Mouse (Mus musculus): Measurements from ENCODE around the gene Synj2. TPM values are rescaled to one million over a fixed set of nuclear protein-coding genes. Genes with fewer than 3 reads are reported as not detected.
"Not testable (repeated sequence)": the region's sequence is repeated elsewhere in the genome, so short reads cannot be mapped to it uniquely, and the experiment has no call there.

The Synj2 gene
- polyA plus RNA-seq, 1 experiment from 2014 or later = 2.5 TPM

- not testable (repeated sequence) for H3K27me3 ChIP-seq; H3K4me3 ChIP-seq; H3K9me3 ChIP-seq; H3K36me3 ChIP-seq; ATAC-seq (ENCODE audit: insufficient number of reproducible peaks, insufficient read depth, low FRiP score, low TSS enrichment); H3K9ac ChIP-seq; H3K4me1 ChIP-seq
- Histone ChIP-seq H3K4me2 (replicated peaks) (peak overlapping the region; percentile 31; the same call in 1 of the 2 replicates), H3K27ac (peak overlapping the region; percentile 79; the same call in 1 of the 2 replicates)
- whole genome bisulfite sequencing = 50% methylated on average over 5 of the region's 5 CpGs
These were observed 80.3 kb downstream of the Synj2 start for GRCm38 (mm10) chr17:6021374-6021789.

DNA sequence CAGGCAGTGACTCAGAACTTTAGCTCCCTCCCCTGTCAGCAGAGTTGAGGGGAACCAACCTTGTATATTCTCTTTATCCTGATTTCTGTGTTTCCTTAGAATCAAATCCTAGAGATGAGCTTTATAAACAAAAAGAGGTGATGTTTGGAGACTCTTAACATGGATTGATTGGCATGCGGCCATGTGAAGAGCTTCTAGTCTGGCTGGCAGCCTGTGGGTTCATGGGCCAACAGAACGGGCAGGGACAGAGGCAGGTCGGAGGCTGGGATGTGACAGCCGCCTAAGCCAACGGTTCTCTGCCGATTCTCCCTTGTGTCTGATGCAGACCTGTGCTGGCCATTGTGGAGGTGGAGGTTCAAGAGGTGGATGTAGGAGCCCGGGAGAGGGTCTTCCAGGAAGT, 84.8 kb downstream of the Synj2 start:
- Histone ChIP-seq H3K4me1 (no peaks in the 10 kb centered on the region), H3K4me3 (no peak overlapping the region), H3K9ac (no peak overlapping the region), H3K27ac (no peak overlapping the region), H3K36me3 (peaks cover 8% of the 10 kb centered on the region; the same call in 1 of the 2 replicates), H3K27me3 (no peaks in the 10 kb centered on the region), H3K4me2 (replicated peaks) (no peak overlapping the region), H3K9me3 (no peaks in the 10 kb centered on the region)
- WGBS = 87% methylated on average over 7 of the region's 7 CpGs
- no peak for ATAC-seq (ENCODE audit: insufficient number of reproducible peaks, insufficient read depth, low FRiP score, low TSS enrichment)

GRCm38 (mm10) chr17:6035661-6036060, 94.6 kb downstream of the Synj2 start:
- H3K4me2 ChIP-seq (replicated peaks) = no peak overlapping the region
- WGBS = 43% methylated on average over 8 of the region's 8 CpGs
- no peaks in the 10 kb centered on the region for H3K9me3 ChIP-seq

GRCm38 (mm10) chr17:6036458-6036857, 95.4 kb downstream of the Synj2 start:
- Histone ChIP-seq H3K9ac (no peak overlapping the region), H3K9me3 (no peaks in the 10 kb centered on the region), H3K4me2 (replicated peaks) (no peak overlapping the region), H3K27ac (no peak overlapping the region), H3K4me1 (no peaks in the 10 kb centered on the region), H3K4me3 (no peak overlapping the region), H3K27me3 (no peaks in the 10 kb centered on the region), H3K36me3 (no peaks in the 10 kb centered on the region)
- ATAC-seq (ENCODE audit: insufficient number of reproducible peaks, insufficient read depth, low FRiP score, low TSS enrichment) = no peak
- WGBS = 76% methylated on average over 8 of the region's 8 CpGs

More at GRCm38 (mm10) chr17:6035661-6036060, 94.6 kb downstream of the Synj2 start:
- Histone ChIP-seq H3K4me3 (no peak overlapping the region), H3K27me3 (no peaks in the 10 kb centered on the region), H3K9ac (no peak overlapping the region), H3K4me1 (no peaks in the 10 kb centered on the region), H3K36me3 (no peaks in the 10 kb centered on the region), H3K27ac (no peak overlapping the region)
- no peak for ATAC-seq (ENCODE audit: insufficient number of reproducible peaks, insufficient read depth, low FRiP score, low TSS enrichment)

DNA sequence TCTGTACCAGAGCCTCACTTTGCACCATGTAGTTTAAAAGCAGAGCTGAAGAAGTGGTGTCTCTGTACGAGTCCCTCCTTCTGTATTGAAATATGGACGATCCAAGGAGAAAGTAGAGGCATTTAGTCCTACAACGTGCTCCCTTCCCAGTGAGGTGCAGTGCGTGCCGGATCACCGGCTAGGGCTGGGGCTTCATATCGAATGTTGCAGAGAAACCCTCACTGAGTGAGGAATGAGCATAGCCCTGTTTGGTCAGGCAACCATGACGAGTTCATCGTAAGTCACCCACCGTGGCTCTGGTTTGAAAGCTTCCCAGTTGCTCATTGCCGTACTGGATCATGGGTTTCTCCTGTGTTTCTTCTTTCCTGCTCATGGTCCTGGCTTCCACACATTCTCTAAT, 95.8 kb downstream of the Synj2 start:
- no peaks in the 10 kb centered on the region for H3K9me3 ChIP-seq
- no peak overlapping the region for H3K4me3 ChIP-seq
- H3K4me1 ChIP-seq = no peaks in the 10 kb centered on the region
- no peaks in the 10 kb centered on the region for H3K27me3 ChIP-seq
- H3K36me3 ChIP-seq = 0 out of 2 replicates have a peak, but pooled peaks cover 3% of the 10 kb centered on the region
- ATAC-seq (ENCODE audit: insufficient number of reproducible peaks, insufficient read depth, low FRiP score, low TSS enrichment) = no peak
- no peak overlapping the region for H3K9ac ChIP-seq
- no peak overlapping the region for H3K27ac ChIP-seq
- no peak overlapping the region for H3K4me2 ChIP-seq (replicated peaks)
- WGBS = 92% methylated on average over 11 of the region's 11 CpGs

GRCm38 (mm10) chr17:6037507-6037906, 96.4 kb downstream of the Synj2 start:
- Histone ChIP-seq H3K27me3 (no peaks in the 10 kb centered on the region), H3K4me2 (replicated peaks) (no peak overlapping the region), H3K9me3 (no peaks in the 10 kb centered on the region), H3K4me1 (no peaks in the 10 kb centered on the region), H3K36me3 (0 out of 2 replicates have a peak, but pooled peaks cover 3% of the 10 kb centered on the region), H3K4me3 (no peak overlapping the region), H3K9ac (no peak overlapping the region), H3K27ac (no peak overlapping the region)
- WGBS = 88% methylated on average over 10 of the region's 10 CpGs
- no peak for ATAC-seq (ENCODE audit: insufficient number of reproducible peaks, insufficient read depth, low FRiP score, low TSS enrichment)

DNA sequence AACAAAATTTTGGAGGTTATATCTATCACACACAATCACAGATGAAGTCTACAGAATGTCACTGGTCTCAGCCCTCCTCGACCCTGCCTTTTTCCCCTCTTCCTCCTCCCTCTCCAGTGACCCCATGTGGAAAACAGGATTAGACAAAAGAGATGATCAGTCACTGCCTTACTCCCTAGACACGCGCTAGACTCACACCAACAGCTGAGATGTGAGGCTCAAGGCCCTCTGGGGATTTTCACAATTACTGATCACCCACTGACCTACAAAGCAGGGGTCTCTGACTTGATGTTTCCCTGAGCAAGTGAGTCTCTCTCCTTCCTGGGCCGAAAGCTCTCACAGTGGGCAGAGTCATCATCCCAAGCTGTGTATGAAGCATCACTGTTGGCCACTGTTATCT, 111.7 kb downstream of the Synj2 start:
- Histone ChIP-seq H3K4me3 (no peak overlapping the region), H3K4me1 (no peaks in the 10 kb centered on the region), H3K27ac (no peak overlapping the region), H3K9ac (no peak overlapping the region), H3K9me3 (no peaks in the 10 kb centered on the region), H3K27me3 (no peaks in the 10 kb centered on the region), H3K4me2 (replicated peaks) (no peak overlapping the region), H3K36me3 (peaks cover 7% of the 10 kb centered on the region; the same call in 1 of the 2 replicates)
- no peak for ATAC-seq (ENCODE audit: insufficient number of reproducible peaks, insufficient read depth, low FRiP score, low TSS enrichment)
- WGBS = 68% methylated on average over 4 of the region's 4 CpGs

DNA sequence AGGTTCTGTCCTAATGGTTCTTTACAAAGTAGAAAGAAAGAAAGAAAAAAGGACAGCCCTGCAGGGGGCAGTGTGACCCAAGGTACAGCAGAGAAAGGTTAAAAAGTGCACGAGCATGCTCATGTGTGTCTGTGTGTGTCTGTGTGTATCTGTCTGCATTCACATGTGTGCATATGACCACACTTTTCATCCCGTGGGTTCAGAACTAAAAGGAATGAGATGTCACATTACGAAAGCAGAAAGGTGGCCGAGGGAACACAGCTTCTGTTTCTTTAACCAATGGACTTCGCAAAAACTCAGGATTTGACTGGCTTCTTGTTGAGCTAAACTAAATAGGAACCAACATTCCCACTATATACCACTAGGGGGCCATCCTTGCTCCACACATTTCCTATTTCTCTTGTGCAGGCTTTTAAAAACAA, 113.9 kb downstream of the Synj2 start:
- no peak overlapping the region for H3K4me3 ChIP-seq
- no peaks in the 10 kb centered on the region for H3K27me3 ChIP-seq
- no peak overlapping the region for H3K27ac ChIP-seq
- no peak for ATAC-seq (ENCODE audit: insufficient number of reproducible peaks, insufficient read depth, low FRiP score, low TSS enrichment)
- no peaks in the 10 kb centered on the region for H3K9me3 ChIP-seq
- no peak overlapping the region for H3K4me2 ChIP-seq (replicated peaks)
- peaks cover 4% of the 10 kb centered on the region; the same call in 1 of the 2 replicates for H3K36me3 ChIP-seq
- H3K4me1 ChIP-seq = no peaks in the 10 kb centered on the region
- WGBS = 18% methylated on average over 5 of the region's 5 CpGs
- H3K9ac ChIP-seq = no peak overlapping the region

DNA sequence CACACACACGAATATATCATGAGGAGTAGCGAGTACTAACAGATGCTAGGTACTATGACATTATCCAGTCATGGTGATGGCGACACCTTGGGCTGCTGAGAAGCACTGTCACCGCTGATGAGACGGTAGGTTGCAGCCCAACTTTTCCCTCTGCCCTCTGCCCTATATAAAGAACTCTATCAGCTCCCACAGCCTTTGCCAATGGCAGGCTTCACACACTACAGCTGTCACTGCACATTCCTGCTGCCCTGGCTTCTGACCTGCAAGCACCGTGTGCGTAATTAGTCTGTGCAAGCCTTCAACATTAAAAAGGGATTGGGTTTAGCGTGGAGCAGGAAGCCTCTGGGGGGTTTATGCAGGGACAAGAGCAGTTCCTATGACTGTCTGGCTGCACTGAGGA, 121.7 kb downstream of the Synj2 start:
- Histone ChIP-seq H3K27me3 (no peaks in the 10 kb centered on the region), H3K9ac (no peak overlapping the region), H3K27ac (no peak overlapping the region), H3K36me3 (peaks cover 34% of the 10 kb centered on the region), H3K9me3 (no peaks in the 10 kb centered on the region), H3K4me2 (replicated peaks) (no peak overlapping the region), H3K4me1 (no peaks in the 10 kb centered on the region), H3K4me3 (no peak overlapping the region)
- ATAC-seq (ENCODE audit: insufficient number of reproducible peaks, insufficient read depth, low FRiP score, low TSS enrichment) = no peak
- 74% methylated on average over 8 of the region's 8 CpGs for WGBS

DNA sequence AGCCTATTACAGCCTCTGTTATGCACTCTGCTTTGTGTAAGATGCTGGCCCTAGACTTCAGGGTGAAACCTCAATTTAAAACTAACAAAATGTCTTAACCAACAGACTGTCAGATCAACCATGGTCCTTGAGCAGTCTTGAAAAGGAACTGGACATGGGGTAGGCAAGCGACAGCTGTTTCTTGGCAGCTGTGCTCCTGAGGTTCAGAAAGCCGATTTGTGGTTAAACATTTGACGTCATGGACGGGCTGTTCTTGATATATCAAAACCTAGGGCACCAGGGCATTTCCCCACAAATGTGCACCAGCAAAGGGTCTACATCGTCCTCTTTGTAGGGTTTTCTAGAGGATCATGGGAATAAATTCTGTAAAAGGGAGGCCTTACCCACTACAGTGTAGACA, 122.5 kb downstream of the Synj2 start:
- Histone ChIP-seq H3K27me3 (no peaks in the 10 kb centered on the region), H3K4me2 (replicated peaks) (no peak overlapping the region), H3K9ac (no peak overlapping the region), H3K36me3 (peaks cover 34% of the 10 kb centered on the region), H3K4me3 (no peak overlapping the region), H3K4me1 (no peaks in the 10 kb centered on the region), H3K27ac (no peak overlapping the region), H3K9me3 (no peaks in the 10 kb centered on the region)
- no peak for ATAC-seq (ENCODE audit: insufficient number of reproducible peaks, insufficient read depth, low FRiP score, low TSS enrichment)
- 83% methylated on average over 5 of the region's 5 CpGs for WGBS

- WGBS = 87% methylated on average over 2 of the region's 2 CpGs
- H3K9me3 ChIP-seq = no peaks in the 10 kb centered on the region
- no peak overlapping the region for H3K9ac ChIP-seq
- ATAC-seq (ENCODE audit: insufficient number of reproducible peaks, insufficient read depth, low FRiP score, low TSS enrichment) = no peak
- H3K27me3 ChIP-seq = no peaks in the 10 kb centered on the region
- no peak overlapping the region for H3K4me2 ChIP-seq (replicated peaks)
- no peaks in the 10 kb centered on the region for H3K4me1 ChIP-seq
- peaks cover 49% of the 10 kb centered on the region for H3K36me3 ChIP-seq
- no peak overlapping the region for H3K4me3 ChIP-seq
- no peak overlapping the region for H3K27ac ChIP-seq
These were observed 124.9 kb downstream of the Synj2 start for GRCm38 (mm10) chr17:6066021-6066420.

DNA sequence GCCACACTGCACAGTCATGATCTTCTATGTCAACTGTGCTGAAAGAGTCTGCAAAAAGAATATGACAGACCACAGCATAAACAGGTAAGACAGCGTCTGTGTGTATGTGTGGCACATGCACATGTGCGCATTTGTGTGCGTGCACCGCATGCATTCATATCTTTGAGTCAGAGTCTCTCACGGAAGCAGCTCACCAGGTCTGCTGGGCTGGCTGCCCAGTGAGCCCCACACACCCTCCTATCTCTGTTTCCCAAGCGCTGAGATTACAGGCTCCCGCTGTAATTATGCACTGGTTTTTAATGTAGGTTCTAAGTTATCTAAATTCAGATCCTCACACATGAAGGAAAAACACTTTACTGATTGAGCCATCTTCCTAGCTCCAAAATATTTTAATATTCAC, 126.5 kb downstream of the Synj2 start:
- Histone ChIP-seq H3K9ac (no peak overlapping the region), H3K27me3 (no peaks in the 10 kb centered on the region), H3K36me3 (peaks cover 60% of the 10 kb centered on the region), H3K9me3 (no peaks in the 10 kb centered on the region), H3K4me1 (no peaks in the 10 kb centered on the region), H3K4me3 (no peak overlapping the region), H3K27ac (no peak overlapping the region), H3K4me2 (replicated peaks) (no peak overlapping the region)
- WGBS = 96% methylated on average over 7 of the region's 7 CpGs
- ATAC-seq (ENCODE audit: insufficient number of reproducible peaks, insufficient read depth, low FRiP score, low TSS enrichment) = no peak

DNA sequence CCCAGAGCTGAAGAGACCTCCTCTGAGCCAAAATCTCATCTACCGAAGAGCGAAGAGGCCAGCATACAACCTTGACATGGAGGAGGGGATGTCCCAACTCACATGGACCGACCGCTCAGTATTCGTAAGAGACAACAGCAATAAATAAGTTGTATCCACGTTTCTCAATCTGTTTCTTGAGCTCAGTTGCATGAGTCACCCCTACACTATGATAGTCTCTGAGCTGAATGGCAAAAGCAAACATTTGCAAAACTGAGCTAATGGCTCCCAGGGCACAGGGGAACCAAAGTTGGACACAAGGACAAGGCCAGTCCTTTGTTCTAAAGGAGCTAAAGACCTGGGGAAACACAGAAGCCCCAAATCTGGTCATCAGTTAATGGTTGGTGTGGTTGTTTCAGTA, 128.8 kb downstream of the Synj2 start:
- Histone ChIP-seq H3K36me3 (peaks cover 57% of the 10 kb centered on the region), H3K27ac (no peak overlapping the region), H3K4me3 (no peak overlapping the region), H3K9ac (no peak overlapping the region), H3K4me2 (replicated peaks) (no peak overlapping the region), H3K9me3 (no peaks in the 10 kb centered on the region), H3K4me1 (no peaks in the 10 kb centered on the region), H3K27me3 (no peaks in the 10 kb centered on the region)
- no peak for ATAC-seq (ENCODE audit: insufficient number of reproducible peaks, insufficient read depth, low FRiP score, low TSS enrichment)
- WGBS = 93% methylated on average over 6 of the region's 6 CpGs
